Mouse (Mus musculus) inflammation-experienced regulatory T-cells, adult 6 months (primary cell): ENCODE data around the gene Setd1a. TPM values are rescaled to one million over a fixed set of nuclear protein-coding genes. Genes with fewer than 3 reads are reported as not detected.
"Not testable (repeated sequence)": the region's sequence is repeated elsewhere in the genome, so short reads cannot be mapped to it uniquely, and the experiment has no call there.

ENCODE experiments used
- ATAC-seq: one replicate; pipeline ENCODE4 v1.8.0; 2017
- polyA plus RNA-seq, 3 experiments: library from polyadenylated mRNA; unstranded; fragments of 100-300 nt; shearing (Covaris generic); gene quantifications; one replicate each; pipeline ENCODE4 v1.2.1; 2017

The Setd1a gene
- polyA plus RNA-seq, result 1 to 10 TPM; 3.9 to 7.9 (median 6.8) TPM

GRCm38 (mm10) chr7:127776426-127776825 lies at the start of gene Setd1a:
Gene Setd1a, plus strand, starts transcription at chr7:127776670.
- peak; percentile 38 for ATAC-seq

- no peak for ATAC-seq
These were observed 48.6 kb upstream of the Setd1a start for GRCm38 (mm10) chr7:127727898-127728297.

GRCm38 (mm10) chr7:127730170-127730569 lies 46.3 kb upstream of the Setd1a start:
- ATAC-seq, result no peak

GRCm38 (mm10) chr7:127732066-127732465 lies 44.4 kb upstream of the Setd1a start, which contains the start of gene Ctf2:
Gene Ctf2, minus strand, starts transcription at chr7:127732166.
- ATAC-seq, result not testable (repeated sequence)

GRCm38 (mm10) chr7:127744366-127745045 lies 32.0 kb upstream of the Setd1a start, which contains the start of gene Fbxl19:
Gene Fbxl19, plus strand, starts transcription at chr7:127744543.
- no peak for ATAC-seq

- peak; percentile 97 for ATAC-seq
These were observed 31.2 kb upstream of the Setd1a start for GRCm38 (mm10) chr7:127745251-127745651.

- ATAC-seq, result peak; percentile 58
These were observed 30.6 kb upstream of the Setd1a start for GRCm38 (mm10) chr7:127745652-127746493.

- no peak for ATAC-seq
These were observed 29.7 kb upstream of the Setd1a start for GRCm38 (mm10) chr7:127746494-127747491.

- no peak for ATAC-seq
These were observed 28.8 kb upstream of the Setd1a start for GRCm38 (mm10) chr7:127747559-127748234.

GRCm38 (mm10) chr7:127748235-127748560 lies 28.3 kb upstream of the Setd1a start:
- ATAC-seq, result no peak

- no peak for ATAC-seq
These were observed 26.0 kb upstream of the Setd1a start for GRCm38 (mm10) chr7:127750131-127751127.

GRCm38 (mm10) chr7:127751619-127752018 lies 24.9 kb upstream of the Setd1a start:
- ATAC-seq, result no peak

GRCm38 (mm10) chr7:127752069-127752468 lies 24.4 kb upstream of the Setd1a start:
- ATAC-seq, result no peak

- ATAC-seq, result no peak
These were observed 23.3 kb upstream of the Setd1a start for GRCm38 (mm10) chr7:127753158-127753557.

GRCm38 (mm10) chr7:127753741-127754140 lies 22.7 kb upstream of the Setd1a start:
- ATAC-seq, result no peak

- ATAC-seq, result no peak
These were observed 16.8 kb upstream of the Setd1a start for GRCm38 (mm10) chr7:127759716-127760115.

GRCm38 (mm10) chr7:127760478-127760877 lies 16.0 kb upstream of the Setd1a start:
- no peak for ATAC-seq

GRCm38 (mm10) chr7:127761026-127761425 lies 15.4 kb upstream of the Setd1a start:
- no peak for ATAC-seq

GRCm38 (mm10) chr7:127763642-127764041 lies 12.8 kb upstream of the Setd1a start:
- ATAC-seq, result no peak

- ATAC-seq, result no peak
These were observed 10.7 kb upstream of the Setd1a start for GRCm38 (mm10) chr7:127765756-127766155.
